Mouse (Mus musculus) thymus, postnatal 10 days (tissue): ENCODE data around the gene Acot5.
A peak's percentile ranks its signal among the peaks of the same experiment; 100 is the strongest.
"Not testable (repeated sequence)": the region's sequence is repeated elsewhere in the genome, so short reads cannot be mapped to it uniquely, and the experiment has no call there.

Experiments used
- DNase-seq, 2 experiments: peaks; one replicate each; pipeline ENCODE4 v3.0.0; 2021; ENCODE audit warnings: low spot score in 2 of 2

Gene Acot5

DNA sequence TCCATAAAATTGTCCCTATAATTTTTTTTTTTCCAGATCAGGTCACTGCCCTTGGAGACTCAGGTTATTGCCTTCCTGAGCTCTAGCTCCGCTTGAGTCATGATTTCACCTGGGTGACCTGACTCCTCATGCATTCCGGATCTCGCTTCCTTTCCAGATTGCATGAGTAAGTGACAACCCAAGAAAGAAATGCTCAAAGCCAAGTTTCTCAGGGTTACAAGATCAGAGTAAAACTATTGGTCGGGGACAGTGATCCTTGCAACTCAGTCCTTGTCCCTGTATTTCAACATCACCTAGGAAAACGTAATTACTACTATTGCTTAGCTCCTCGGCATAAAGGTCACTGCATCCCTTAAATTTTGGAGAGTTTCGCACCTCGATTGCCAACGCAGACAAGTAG is at the start of gene Acot5:
Gene Acot5 (plus strand): TSS at position 340 of the 400 bp plus-strand sequence.
- no peak for DNase-seq

DNA sequence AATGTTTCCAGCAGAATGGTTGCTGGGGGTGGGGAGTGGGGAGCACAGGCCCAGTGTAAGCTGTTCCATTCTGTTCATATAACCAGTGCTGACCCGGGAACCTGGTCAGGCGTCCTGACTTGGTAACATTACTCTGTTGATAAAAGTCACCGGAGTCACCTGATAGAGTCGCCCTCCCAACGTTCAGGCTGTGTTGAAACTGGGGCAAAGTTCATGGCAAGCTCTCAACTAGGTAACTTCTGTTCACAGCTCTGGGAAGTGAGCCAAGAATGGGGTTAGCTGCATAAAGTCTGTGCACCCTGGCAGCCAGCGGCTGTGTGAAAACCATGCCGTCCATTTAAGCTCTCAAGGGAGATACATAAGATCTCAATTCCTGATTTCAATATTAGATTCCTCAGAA is 48.6 kb upstream of the Acot5 start:
- DNase-seq: not testable (repeated sequence)

DNA sequence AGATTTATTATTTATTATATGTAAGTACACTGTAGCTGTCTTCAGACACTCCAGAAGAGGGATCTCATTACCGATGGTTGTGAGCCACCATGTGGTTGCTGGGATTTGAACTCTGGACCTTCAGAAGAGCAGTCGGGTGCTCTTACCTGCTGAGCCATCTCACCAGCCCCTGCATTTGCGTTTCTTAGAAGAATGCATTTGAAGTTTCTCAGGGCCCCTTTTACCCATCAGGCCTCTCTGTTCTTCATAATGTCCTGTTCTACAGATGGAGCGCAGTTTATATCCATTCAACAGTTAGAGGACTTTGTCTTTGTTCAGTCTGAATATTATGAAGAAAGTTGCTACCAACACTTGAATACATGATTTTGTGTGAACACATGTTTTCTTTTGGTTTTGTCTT is 46.9 kb upstream of the Acot5 start:
- DNase-seq: not testable (repeated sequence)

DNA sequence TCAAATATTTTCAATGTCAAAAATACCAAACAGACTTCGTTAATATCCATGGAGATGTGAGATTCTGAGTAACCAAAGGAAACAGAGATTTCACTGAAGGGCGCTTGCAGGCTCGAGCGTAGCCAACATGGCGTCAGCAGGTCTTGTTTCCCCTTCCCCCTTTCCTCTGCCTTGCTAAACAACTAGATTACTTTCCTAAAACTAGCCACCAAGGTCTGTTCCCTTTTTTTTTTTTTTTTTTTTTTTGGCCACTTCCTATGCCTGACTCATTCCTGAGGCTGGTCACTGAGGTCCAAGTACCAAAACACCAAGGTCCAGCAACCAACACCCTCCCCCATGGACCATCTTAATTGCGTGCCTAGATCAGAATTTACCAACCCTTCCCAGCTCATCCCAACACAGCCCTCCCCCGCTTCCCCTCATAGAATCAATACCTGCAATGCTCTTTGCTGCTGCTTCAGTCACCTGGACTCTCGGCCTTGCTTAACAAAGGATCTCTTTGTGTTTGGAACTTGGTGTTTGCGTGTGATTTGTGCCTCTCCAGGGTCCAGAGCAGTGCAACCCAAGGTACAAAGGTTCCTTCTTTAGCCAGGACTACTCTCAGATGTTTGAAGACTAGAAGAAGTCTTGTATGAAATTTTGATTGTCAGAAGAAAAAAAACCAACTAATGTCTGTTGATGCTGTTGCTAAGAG is 45.9 kb upstream of the Acot5 start:
- DNase-seq: no peak

DNA sequence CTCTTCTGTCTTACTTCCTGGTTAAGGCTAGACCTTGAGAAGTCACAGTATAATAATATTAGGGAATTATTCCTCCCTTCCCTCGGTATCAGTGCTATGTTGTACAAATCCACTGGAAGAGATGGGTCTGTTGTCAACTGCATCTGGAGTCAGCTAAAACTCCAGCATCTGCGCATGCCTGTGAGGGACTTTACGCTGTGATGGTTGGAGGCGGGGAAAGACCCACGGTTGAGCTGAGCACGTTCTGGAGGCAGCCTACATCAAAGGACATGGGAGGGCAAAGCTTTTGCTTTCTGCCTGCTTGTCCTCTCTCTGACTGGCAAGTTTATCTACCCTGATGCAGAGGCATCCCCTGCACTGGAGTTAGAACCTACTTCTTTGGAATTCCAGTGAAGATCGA is 43.2 kb upstream of the Acot5 start:
- no peak for DNase-seq

DNA sequence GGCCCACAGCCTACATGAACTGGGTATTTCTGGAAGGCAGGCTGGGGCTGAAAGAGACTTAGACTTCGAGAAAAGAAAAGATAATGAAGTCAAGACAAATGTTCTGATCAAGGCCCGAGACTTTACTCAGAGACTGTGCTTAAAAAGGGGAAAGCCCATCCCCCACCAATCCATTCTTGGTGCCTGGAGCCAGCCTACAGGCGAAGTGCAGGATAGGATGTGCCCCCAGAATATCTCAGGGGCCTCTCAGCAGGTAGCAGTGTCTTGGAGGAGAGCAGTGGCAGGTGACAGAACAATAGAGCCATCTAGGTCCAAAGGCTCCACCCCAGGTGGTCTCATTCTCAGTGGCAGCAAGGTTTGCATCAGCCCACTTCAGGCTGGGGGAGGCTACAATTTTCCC is 40.8 kb upstream of the Acot5 start:
- DNase-seq: not testable (repeated sequence)

DNA sequence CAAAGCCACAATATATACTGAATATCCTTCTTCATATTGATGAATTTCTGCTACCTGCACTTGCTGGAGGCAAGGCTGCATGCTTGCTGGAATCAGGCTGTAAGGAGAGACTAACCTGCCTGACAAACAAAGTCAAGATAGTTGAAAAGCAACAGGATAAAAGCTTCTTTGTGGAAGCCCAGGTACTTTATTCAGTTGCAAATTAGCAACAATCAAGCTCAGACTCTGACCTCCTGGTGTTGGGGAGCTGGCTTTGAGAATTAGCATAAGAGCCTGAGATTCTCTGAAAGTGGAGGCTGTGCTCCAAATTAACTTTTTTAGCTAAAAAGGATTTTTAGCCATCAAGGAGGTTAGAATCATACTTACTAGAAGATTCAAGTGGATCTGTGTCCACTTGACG is 40.1 kb upstream of the Acot5 start:
- not testable (repeated sequence) for DNase-seq

DNA sequence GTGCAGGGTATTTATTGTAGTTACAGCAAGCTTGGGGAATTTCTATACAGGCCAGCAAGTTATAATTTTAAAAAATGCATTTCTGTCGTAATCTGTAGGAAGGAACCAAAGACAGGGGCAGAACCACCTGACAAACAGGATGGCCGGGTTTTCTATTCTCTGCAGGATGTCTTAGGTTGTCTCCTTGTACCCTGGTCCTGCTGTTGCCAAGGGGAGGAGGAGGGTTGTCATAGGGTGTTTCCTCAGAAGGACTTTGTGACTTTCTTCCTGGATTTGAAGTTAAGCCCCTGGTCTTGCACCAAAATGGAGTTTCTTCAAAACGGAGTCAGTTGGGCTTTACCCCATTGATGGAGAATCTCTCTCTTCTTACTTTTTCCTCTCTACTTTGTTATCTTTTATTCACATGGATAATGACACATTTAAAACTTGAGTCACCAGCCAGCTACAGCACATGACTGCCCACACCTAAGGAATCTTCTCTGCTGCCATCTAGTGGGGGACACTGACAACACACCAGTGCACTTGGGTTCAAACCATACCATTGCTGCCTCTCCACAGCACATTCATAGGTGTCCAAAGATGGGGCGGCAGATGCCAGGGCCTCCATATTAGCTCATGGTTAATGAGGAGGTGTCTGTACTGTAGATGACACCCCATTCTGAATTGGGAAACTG is 38.3 kb upstream of the Acot5 start:
- peak; percentile 43 to 81 for DNase-seq

DNA sequence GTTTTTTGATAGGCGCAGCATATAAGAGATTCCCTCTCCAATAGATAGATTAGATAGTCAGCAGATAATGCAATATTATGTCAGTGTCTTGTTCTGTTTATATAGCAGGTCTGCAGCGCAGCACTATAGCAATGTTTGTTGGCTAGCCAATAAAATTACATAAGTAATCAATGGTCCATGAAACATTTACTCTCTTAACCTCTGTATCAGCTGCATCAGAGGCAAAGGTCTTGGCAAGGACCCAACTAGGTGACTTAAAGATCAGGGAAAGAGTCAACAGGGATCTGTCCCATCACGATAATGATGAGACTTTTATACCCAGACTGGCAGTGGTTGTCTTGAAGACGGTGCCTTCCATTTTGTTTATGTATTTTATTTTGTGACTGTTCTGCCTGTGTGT is 36.3 kb upstream of the Acot5 start:
- no peak for DNase-seq

DNA sequence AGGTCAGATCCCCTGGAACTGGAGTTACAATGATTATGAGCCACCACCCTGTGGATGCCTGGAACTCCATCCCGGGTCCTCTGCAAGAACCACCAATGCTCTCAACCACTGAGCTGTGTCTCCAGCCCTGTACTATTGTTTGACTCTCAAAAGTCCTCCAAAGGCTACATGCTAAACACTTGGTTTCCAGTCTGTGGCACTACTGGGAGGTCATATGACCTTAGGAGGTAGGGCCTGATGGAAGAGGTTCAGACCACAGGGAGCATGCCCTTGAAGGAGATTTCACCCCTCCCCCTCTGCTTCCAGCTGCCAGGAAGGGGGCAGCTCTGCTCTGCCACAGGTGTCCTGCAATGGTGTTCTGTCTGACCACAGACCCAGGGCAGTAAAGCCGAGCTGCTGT is 35.8 kb upstream of the Acot5 start:
- not testable (repeated sequence) for DNase-seq

DNA sequence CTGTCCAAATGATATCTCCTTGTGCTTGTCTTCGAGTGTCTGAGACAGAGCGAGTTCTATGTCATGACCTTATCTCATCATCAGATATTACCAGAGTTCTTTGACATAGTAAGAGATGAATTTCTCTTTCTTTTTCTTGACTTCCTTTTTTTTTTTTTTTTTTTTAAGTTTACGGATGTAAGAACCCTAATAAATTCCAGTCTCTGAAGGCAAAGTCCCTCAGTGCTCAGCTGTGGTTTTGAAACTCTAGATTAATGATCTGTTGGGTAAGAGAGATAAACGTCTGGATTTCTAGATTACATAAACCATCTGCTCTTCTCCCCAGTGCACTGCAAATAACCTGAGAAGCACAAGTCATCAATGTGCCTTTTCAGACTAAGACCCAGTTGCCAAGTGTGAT is 35.0 kb upstream of the Acot5 start:
- DNase-seq: no peak

DNA sequence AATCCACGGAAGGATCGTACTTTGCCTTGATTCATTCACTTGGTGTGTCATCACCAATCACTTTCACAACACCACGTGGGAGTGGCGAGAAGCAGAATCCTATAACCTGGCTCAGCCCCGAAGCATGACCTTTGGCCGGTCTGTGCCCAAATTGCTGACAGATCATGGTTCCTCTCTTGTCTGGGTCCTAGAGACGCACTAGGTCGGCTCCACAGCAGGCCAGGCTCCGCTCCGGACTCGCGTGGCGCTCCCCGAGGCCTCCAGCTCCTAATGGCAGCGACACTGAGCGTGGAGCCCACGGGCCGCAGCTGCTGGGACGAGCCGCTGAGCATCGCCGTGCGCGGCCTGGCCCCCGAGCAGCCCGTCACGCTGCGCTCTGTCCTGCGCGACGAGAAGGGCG is 30.9 kb upstream of the Acot5 start, which contains the start of gene Acot4:
Gene Acot4 (plus strand): TSS at position 139 of the 400 bp plus-strand sequence.
- DNase-seq: not testable (repeated sequence)

DNA sequence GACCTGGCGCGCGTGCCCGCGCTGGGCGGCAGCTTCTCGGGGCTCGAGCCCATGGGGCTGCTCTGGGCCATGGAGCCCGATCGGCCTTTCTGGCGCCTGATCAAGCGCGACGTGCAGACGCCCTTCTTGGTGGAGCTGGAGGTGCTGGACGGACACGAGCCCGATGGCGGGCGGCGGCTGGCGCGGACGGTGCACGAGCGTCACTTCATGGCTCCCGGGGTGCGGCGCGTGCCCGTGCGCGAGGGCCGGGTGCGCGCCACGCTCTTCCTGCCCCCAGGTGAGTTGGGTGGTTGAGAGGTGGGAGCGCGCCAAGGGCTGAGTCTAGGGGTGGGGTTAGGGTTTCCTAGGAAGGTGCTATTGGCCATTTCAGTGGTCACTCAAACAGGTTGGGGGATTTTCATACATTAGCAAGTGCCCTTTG is 30.4 kb upstream of the Acot5 start, which contains the start of gene Gm49366:
Gene Gm49366 (plus strand): TSS at position 245 of the 421 bp plus-strand sequence.
- DNase-seq: peak in 1 of 2 experiments; percentile 5

DNA sequence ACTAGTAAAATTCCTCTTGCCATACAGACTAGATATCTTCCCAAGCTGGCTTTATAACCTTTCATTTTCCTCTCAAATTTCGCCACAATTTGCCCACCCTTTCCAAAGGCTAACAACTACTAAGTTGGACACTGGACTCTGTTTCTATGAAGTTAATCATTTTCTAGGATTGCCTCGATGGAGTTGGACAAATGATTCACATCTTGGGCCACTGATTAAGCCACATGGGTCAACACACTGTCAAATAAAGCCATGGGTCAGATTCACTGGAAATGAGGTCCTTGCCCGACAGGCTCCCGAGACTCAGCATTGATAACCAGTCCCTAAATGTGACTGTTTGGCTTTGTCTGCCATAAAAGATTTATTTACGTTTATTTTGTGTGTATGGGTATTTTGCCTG is 26.9 kb upstream of the Acot5 start:
- DNase-seq: no peak

DNA sequence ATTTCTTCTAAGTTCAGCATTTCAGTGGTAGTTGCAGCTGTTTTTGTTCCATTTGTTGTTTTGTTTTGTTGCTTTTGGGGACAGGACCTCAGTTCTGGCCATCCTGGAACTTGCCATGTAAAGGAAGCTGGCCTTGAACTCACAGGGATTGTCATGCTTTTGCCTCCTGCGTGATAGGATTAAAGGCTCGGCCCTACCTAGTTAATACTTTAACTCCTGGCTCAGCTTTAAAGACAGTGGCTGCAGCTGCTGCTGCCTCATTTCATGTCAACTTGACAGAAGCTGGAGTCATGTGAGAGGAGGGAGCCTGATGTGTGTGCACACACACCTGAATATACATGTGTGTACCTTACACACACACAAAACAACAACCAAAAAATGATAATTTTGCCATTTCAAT is 25.1 kb upstream of the Acot5 start:
- DNase-seq: no peak

DNA sequence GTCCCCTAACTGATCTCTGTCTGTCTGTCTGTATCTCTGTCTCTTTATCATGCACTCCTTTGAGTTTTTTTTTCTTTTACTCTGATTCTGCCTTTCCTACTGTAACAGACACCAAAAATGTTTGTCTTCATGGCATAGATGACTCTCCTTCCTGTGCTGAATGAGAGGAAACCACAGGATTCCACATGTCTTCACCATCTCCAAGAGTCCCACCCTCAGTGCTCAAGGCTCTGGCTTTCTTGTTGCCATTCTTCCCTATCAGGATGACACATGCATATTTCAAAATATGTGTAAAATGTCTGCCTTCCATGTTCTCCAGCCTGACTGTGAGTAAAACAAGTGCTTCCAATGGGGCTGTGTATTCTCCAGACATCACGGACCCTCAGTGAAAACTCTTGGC is 22.2 kb upstream of the Acot5 start:
- no peak for DNase-seq

DNA sequence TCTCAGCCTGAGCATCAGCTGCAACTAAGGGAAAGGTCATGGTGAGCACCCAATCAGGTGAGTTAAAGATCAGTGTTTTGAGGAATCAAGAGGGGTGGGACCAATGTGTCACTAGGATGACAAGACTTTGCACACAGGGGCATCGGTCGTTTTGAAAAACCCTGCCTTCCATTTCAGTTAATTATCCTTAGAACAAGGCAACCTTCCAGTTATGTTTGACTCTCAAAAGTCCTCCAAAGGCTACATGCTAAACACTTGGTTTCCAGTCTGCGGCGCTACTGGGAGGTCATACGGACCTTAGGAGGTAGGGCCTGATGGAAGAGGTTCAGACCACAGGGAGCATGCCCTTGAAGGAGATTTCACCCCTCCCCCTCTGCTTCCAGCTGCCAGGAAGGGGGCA is 18.4 kb upstream of the Acot5 start:
- not testable (repeated sequence) for DNase-seq

DNA sequence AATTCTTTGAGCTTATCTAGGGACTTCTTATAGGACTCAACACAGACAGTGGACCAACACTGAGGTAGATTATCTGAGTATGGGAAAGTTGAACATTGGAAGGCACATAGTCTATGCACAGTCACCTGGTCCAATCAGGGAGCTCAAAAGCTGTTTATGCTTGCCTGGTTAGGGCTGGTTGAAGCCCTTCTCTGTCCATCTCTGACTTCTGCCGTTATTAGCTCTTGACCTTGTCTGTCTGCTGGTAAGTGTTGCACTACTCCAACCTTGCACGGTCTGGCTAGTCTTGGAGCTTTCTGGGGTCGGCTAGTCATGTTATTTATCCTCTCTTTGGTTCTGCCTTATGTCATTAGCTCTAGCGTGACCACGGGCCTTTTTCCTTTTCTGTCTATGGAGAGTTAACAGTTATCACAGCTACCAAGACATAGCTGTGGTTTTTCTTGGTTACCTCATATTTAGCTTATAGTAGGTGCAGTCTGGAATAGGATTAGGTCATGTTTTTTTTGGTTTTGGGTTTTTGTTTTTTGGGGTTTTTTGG is 17.1 kb upstream of the Acot5 start, which contains the start of gene Acot3:
Gene Acot3 (plus strand): TSS at position 208 of the 538 bp plus-strand sequence.
- DNase-seq: no peak

DNA sequence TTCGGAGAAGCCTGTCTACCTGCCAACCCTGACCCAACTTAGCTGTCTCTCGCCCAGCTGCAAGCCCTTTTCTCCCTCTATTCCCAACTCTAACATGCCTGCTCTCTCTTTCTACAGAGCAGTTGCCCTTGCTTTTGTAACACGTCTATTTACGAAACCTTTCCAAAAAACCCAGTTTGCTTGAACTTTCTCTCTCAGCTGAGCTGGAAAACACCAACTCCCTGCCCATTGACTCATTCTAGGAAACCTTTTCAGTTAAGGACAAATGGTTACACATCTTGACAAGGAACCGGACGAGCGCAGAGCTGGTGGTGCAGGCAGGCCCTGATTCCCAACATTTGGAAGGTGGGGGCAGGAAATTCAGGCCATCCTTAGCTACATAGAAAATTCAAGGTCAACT is 16.5 kb upstream of the Acot5 start:
- no peak for DNase-seq

DNA sequence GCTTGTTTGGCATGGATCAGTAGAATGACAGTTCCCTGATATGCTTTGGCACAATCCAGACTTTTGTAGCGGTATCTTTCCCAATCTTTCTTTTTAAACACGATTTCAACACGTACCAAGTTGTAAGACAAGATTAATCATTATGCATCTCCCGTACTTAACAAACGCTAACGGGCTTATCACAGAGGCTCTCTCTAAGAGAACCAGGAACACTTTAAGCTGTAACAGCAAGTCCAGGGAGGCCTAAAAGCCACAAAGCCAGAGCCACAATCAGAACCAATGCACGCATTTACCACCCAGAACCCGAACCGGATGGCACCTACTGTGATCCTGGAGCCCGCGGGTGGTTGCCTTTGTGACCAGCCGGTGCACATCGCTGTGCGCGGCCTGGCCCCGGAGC is 16.0 kb upstream of the Acot5 start:
- no peak for DNase-seq

DNA sequence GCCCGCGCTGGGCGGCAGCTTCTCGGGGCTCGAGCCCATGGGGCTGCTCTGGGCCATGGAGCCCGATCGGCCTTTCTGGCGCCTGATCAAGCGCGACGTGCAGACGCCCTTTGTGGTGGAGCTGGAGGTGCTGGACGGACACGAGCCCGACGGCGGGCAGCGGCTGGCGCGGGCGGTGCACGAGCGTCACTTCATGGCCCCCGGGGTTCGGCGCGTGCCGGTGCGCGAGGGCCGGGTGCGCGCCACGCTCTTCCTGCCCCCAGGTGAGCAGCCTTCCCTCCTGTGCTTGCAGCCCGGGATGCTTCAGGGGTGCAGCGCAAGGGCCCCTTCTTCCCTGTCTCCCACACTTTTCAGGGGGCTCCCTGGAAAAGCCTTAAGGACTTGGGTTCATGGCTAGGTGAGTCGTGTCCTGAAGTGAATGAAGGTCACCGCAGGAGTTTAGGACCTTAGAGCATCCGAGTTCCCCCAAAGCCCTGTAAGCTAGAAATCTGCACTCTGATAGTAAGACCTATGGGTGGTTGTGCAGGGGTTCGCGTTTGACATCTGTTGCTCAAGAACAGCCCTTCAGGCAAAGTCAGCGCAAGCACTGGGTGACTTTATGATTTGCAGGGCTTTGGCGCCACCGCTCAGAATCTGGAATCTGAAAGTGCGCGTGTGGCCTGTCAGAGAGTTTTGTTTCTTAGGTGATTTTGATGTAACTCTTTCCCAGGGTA is 15.3 kb upstream of the Acot5 start:
- DNase-seq: no peak

DNA sequence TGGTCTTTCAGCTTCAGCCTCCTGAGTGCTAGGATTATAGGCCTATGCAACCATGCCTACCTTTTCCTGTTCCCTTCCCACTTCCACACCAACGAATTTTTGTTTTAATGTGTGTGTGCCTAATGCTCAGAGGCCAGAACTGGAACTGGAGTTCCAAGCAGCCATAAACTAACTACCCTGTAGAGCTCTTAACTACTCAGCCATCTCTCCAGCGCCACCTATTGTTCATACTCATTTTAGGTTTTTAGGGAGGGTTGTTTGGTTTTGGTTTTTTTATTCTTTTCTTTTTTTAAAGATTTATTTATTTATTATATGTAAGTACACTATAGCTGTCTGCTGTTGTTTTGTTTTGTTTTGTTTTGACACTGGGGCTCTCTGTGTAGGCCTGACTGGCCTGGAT is 8.2 kb upstream of the Acot5 start:
- DNase-seq: peak in 1 of 2 experiments; percentile 39
